Mouse (Mus musculus): Measurements from ENCODE around the gene Rbm7.
A peak's percentile ranks its signal among the peaks of the same experiment; 100 is the strongest.
"Not testable (repeated sequence)": the region's sequence is repeated elsewhere in the genome, so short reads cannot be mapped to it uniquely, and the experiment has no call there.

The Rbm7 gene

DNA sequence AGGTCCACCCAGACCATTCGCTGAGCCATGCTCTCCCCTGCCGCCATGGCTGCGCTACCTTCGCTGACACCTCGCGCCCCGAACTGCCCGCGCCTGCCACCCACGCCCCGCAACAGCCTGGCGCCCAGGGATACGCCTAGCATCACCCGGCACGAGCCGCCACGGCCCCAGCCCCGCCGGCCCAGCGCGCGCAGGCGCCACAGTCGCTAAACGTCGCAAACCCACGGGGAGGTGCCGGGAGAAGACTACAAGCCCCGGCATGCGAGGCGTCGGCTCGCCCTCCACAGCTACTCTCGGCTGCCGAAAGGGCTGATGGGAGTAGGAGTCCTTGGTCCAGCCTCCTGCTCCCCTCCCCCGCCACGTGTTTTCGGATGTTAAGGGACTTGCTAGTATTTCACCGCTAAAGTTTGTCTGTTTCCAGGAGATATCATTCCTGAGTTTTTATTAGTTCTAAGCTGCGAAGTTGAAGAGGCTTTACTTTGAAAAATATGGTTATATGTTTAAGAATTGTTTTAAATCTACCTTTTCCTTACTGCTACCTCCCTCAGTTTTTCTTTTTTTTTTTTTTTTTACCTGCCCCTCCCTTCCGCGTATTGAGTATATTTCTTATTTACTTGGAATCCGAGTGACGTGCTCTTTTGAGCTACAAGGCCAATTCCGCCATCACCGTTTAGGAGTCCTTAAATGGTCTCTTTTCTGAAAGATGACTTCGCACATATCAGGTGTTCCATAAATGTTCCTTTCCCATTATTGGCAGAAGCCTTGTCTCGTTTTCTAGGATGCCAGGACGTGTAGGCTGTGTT lies 14.5 kb downstream of the Rbm7 start, which contains the start of gene Rexo2:
Gene Rexo2, minus strand, starts transcription at position 213 of the 803 bp plus-strand sequence.
- peak; percentile 89 for DNase-seq (ENCODE audit: low spot score)

DNA sequence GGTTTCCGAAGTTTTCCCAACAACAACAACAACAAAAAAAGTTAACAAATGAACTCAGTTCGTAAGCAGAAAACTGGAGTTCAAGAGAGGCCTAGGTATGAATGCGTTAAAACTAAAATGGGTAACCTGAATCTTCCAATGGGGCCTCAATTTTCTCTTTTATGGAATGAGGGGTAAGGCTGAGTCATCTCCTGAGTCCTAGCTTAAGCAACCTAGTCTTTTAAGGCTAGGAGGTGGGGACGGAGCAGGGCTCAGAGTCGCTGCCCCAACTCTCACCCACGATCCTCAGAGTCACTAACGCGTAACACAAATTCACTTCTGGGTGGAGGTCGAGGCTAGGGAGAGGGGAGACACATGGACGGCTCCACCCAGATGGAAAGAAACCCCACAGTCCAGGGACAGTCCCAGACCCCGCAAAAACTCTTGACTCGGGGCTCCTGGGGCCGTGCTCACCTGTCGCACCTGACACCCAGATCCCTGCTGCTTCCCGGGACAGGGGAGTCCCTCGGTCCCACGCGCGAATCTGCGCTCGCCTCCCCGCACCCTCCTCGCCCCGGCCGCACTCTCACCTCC lies 15.2 kb downstream of the Rbm7 start:
- DNase-seq (ENCODE audit: low spot score) = no peak

DNA sequence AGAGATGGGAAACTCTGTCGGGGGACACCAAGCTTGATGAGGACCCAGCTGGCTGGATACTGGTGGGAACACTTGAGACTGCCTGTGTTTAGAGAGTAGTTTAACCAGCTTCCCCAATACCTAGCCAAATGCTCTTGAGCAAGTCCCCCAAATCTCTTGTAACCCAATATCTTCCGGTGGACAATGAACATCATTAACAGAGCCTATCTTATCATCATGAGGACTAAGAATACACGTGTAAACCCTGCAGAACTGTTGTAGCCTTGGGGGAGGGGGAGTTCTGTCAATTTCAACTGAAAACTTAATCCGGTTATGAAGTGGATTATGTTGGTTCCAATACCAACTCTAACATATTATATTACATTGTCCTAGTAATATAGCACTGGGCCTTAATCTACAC lies 16.3 kb downstream of the Rbm7 start:
- no peak for DNase-seq (ENCODE audit: low spot score)

DNA sequence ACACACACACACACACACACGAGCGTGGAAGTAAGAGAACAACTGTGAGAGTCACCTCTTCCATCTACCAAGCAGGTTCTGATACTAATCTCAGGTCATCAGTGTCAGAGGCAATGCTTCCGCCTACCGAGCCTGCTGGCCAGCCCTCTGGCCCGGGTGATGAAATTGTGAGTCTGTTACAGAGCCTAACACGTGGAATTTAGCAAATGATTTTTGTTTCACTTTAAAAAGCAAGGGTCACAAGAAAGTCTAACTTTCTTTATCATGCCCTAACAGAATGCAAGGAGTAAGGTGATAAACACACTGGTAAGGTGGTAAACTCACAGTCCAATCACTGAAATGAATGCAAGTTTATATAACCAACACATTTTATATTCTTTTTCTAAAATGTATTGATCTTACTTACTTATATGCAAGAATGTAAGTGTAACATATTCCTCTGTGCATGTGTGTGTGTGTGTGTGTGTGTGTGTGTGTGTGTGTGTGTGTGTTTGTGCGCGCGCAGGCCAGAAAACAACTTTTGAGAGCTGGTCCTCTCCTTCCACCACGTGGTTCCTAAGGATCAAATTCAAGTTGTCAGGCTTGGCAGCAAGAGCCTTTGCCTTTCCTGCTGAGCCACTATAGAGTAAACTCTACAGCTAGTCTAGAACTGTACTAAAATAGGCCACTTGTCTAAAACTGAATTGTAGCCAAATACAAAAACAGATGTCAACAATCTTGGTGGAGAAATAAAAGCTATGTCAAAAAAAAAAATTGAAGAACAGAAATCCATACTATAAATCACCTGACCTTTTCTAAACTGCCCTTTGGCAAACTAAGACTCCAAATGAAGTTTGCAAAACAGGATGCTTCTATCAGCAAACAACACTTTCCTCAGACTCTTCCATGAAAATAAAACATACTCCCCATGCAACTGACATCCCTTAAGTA lies 18.6 kb downstream of the Rbm7 start:
- DNase-seq (ENCODE audit: low spot score) = no peak

- DNase-seq (ENCODE audit: low spot score) = no peak
These were observed 20.7 kb downstream of the Rbm7 start for GRCm38 (mm10) chr9:48474367-48474766.

GRCm38 (mm10) chr9:48473131-48473530 lies 22.0 kb downstream of the Rbm7 start:
- no peak for DNase-seq (ENCODE audit: low spot score)

DNA sequence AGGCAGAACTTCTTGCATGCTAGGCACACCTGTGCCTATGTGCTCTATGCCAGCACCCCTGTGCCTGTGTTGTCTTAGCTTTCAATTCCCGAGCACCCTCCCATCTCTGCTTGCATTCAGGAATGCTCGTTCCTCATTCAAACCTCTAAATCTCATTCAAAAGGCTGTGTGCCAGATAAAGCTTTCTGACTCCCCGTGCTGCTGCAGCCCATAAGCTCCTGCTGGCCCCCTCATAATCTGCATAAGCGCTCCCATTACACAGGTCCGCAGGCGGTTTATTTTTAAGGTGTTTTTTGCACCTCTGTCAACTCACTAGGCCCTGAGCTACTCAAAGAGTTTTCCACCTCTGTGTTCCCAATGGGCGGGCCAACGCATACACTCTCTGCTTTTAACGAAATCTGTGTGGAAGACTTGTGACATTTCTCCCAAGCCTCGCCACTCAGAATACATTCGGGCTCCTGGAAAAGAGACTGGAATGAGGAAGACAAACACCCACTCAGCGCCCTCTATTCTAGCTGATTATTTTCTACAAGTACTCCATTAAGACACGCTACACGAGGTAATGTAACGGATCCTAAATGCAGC lies 22.6 kb downstream of the Rbm7 start:
- no peak for DNase-seq (ENCODE audit: low spot score)

GRCm38 (mm10) chr9:48467471-48467870 lies 27.6 kb downstream of the Rbm7 start:
- DNase-seq (ENCODE audit: low spot score) = not testable (repeated sequence)

DNA sequence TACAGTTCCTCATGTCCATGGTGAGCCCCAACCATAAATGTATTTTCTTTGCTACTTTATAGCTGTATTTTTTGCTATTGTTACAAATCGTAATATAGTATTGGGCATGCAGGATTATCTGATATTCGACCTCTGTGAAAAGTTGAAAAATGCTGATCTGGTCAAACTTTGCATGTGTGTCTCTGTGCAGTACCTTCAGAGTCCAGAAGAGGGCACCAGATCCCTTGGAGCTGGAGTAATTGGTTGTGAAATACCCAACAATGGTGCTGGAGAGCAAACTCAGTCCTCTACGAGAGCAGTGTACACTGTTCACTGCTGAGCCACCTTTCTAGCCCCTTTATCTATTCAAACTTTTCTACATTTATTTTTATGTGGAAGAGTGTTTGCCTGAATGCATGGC lies 28.3 kb downstream of the Rbm7 start:
- peak; percentile 71 for DNase-seq (ENCODE audit: low spot score)

DNA sequence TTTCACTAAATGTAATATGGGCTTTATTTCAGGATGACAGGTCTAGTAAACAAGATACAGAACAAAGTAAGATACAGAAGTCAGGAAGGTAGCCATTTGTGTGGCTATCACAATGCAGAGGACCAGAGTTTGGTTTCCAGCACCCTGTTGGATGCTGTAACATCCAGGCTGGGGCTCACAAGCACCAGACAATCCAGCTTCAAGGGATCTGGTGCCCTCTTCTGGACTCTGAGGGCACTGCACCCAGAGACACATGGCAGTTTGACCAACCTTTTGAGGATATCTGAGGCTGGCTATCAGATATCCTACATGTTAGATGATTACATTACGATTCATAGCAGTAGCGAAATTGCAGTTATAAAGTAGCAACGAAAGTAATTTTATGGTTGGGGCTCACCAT lies 29.4 kb downstream of the Rbm7 start:
- no peak for DNase-seq (ENCODE audit: low spot score)

DNA sequence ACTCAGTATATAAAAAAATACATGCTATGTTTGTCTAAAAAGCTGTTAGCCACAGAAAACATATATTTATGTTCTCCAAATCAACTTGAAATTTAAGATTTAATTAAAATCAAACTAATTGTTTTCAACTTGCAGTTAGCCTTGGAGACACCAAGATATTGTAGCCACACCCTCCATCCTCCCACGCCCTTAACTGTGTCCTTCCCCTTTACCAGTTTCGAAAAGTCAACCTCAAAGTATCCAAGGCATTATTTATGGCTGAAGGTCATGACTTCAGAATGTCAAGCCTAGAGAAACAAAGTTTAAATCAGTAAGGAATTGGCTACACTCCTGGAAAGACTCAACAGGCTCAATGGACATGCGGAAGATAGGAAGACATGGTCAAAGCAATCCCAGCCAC lies 33.6 kb downstream of the Rbm7 start:
- DNase-seq (ENCODE audit: low spot score) = no peak

DNA sequence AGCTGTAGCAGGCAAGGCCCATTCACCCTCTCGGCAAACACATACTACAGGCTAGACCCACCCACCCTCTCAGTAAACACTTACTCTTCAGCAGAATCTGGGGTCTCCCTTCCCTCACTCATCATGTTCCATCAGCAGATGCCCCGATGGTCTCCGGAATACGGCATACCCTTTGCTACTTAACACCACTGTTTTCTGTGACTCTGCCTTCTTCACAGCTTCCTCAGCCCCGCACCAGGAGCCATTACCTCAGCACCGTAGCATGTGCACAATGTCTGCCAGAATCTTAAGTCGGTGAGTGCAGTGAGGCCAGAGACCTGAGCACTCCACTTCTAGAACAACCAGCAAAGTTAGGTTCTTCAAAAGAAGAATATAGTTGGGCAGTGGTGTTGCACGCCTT lies 34.4 kb downstream of the Rbm7 start:
- no peak for DNase-seq (ENCODE audit: low spot score)

GRCm38 (mm10) chr9:48459391-48459790 lies 35.7 kb downstream of the Rbm7 start:
- DNase-seq (ENCODE audit: low spot score) = no peak

- no peak for DNase-seq (ENCODE audit: low spot score)
These were observed 36.2 kb downstream of the Rbm7 start for GRCm38 (mm10) chr9:48458879-48459278.

DNA sequence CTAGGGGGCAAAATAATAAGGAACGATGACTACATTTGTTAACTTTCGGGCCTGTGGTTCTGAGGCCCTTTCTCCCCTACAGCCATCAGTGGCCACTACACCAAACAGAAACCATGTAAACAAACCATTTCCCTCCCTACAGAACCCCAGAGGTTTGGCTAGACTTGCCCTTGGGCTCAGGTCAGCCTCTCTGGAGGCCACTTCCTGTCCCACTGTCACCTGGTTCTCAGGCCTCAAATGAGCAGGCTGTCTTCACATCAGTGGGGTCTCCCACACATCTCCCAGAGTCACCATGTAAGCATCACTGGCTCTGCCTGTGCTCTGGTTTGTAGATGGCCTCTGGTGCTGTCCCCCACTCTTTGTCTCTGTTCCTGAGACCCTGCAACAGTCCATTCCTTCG lies 39.1 kb downstream of the Rbm7 start:
- DNase-seq (ENCODE audit: low spot score) = no peak

DNA sequence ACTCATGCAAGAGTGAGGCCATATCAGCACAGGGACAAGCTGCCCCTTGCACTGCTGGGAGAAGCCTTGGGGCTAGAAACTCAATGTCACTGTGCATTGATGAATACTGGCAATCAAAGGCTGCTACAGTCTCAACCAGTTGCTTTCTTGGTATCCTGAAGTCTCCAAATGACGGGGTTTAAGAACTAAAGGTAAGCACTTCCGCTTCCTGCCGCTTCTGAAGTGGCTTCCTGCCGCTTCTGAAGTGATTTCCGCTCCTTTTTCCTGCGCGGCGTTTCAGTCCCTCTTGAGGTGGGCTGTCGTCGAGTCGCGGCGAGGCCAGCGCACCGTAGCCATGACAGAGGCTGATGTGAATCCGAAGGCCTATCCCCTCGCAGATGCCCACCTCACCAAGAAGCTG lies 45.0 kb downstream of the Rbm7 start:
- no peak for DNase-seq (ENCODE audit: low spot score)

DNA sequence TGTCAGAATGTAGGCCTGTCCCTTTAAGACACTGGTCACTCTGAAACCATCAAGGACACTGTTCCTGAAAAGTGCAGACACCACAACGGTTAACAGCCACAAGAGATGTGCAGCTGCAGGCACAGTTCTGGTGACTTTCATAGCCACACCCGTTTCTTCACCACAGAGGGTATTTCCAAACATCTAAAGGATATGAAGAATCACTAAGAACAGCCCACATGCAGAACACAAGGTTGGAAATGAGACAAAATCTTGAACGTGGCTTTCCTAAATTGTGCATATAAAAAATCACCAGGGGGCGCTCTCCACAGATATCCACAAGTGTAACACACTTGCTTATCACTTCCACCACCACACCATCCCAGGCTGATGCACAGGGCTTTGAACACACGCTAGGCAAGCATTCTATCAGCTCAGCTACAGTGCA lies 47.3 kb downstream of the Rbm7 start:
- no peak for DNase-seq (ENCODE audit: low spot score)

GRCm38 (mm10) chr9:48444821-48445220 lies 50.3 kb downstream of the Rbm7 start:
- DNase-seq (ENCODE audit: low spot score) = no peak

DNA sequence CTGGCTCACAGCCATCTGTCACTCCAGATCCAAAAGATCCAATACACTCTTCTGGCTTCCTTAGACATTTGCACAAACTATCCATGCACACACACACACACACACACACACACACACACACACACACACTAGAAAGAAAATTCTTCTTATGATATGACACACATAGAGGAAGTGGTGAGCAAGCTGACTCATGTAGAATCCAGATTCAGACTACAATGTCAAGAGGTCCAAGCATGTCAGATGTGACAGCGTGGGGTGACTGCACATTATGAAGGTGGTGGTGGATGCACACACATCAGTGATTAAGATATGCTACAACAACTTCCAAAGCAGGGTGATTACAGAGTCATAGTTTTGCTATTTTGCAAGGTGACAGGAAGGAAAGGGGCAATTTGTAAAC lies 51.2 kb downstream of the Rbm7 start:
- DNase-seq (ENCODE audit: low spot score) = no peak
